Mouse (Mus musculus) small intestine, adult 2 months (tissue): ENCODE results near the gene Fam49a.

Source experiments
- CTCF ChIP-seq: fragments of 200-500 bp; IDR thresholded peaks from 2 replicates; pipeline ENCODE4 v1.5.1; 2012; ENCODE audit warnings: low read depth, mild to moderate bottlenecking, control low read depth, inconsistent platforms, low read length, moderate library complexity, mixed read lengths; ENCODE audit not compliant: insufficient replicate concordance, insufficient read length; ENCODE audit errors: extremely low read depth
- POLR2A ChIP-seq: fragments of 200-500 bp; IDR thresholded peaks from 2 replicates; pipeline ENCODE4 v1.6.1; 2012; ENCODE audit warnings: low read depth, mild to moderate bottlenecking, control low read depth, inconsistent platforms, low read length, moderate library complexity

GRCm38 (mm10) chr12:12223336-12223735 lies 38.6 kb upstream of the Fam49a start:
- TF ChIP-seq POLR2A = no peak
- TF ChIP-seq CTCF = no peak
